Mouse (Mus musculus): ENCODE measurements around the gene Galntl6. TPM values are rescaled to one million over a fixed set of nuclear protein-coding genes. Genes with fewer than 3 reads are reported as not detected.

Gene Galntl6
- polyA plus RNA-seq, 1 experiment = 11.8 TPM

DNA sequence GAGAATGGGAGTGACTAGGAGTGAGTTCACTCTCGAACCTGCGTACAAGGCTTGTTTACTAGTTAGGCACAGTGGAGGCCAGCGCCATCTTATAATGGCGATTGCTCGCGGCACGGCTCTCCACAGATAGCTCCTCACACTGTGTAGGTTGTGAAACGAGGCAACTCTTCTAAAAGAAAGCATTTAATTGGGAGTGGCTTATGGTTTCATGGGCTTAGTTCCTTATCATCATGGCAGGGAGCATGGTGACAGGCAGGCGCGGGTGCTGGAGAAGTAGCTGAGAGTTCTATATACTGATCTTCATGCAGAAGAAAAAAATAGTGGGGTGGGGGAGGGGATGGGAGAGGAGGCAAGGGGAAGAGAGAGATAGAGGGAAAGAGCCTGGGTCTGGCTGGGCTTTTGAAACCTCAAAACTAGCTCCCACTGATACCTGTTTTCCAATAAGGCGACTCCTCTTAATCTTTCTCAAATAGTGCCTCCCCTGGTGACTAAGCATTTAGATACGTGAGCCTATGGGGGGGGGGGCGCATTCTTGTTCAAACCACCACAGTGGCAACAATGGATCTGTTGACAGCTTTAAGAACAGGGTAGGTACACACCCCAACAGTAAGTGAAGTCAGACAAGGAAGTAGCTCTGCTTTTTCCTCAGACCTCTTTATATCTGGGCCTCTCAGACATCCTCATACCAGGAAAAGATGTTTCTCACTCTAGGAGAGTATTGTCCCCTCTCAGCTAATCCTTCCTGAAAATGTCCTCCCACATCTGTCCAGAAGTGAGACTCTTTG is 1187.4 kb downstream of the Galntl6 start:
- no peak overlapping the region for H3K27ac ChIP-seq (ENCODE audit: insufficient read depth, low read length)
- no peak overlapping the region for H3K4me3 ChIP-seq (ENCODE audit: insufficient read depth, low read length)
- TF ChIP-seq CTCF (IDR thresholded peaks at IDR 0.05; ENCODE audit: extremely low read depth, insufficient read depth, low read length) (no peak), POLR2A (IDR thresholded peaks at IDR 0.05; ENCODE audit: extremely low read depth, insufficient read depth, low read length) (no peak)
- no peaks in the 10 kb centered on the region for H3K4me1 ChIP-seq (ENCODE audit: control insufficient read depth, insufficient read depth, low read length)

Other genes starting within 250 kb of the Galntl6 start
- gene BC030500, start 885 bp downstream of the Galntl6 start, polyA plus RNA-seq (2012; rRNA removed) = 14.4 and 17.2 TPM in 2 replicates